Mouse (Mus musculus) bone marrow, adult 2 months (tissue): ENCODE results near the gene Ifngr2.

Experiments
- CTCF ChIP-seq: fragments of 200-500 bp; IDR thresholded peaks from 2 replicates; pipeline ENCODE4 v1.5.1; 2011; ENCODE audit warnings: low read length, control low read depth; ENCODE audit not compliant: control insufficient read depth, insufficient read depth
- POLR2A ChIP-seq: fragments of 200-500 bp; IDR thresholded peaks from 2 replicates; pipeline ENCODE4 v1.6.1; 2011; ENCODE audit warnings: low read depth, mild to moderate bottlenecking, control low read depth, low read length, borderline replicate concordance; ENCODE audit not compliant: control insufficient read depth

- TF ChIP-seq POLR2A (no peak), CTCF (no peak)
Observed at GRCm38 (mm10) chr16:91533097-91534001, 13.5 kb upstream of the Ifngr2 start.
